Mouse (Mus musculus) retina, postnatal 1 day (tissue): Measurements from ENCODE around the gene Tcf12.
A peak's percentile ranks its signal among the peaks of the same experiment; 100 is the strongest.

Experiments used
- DNase-seq: peaks from one replicate; pipeline ENCODE4 v3.0.0-alpha.2; 2012

Gene Tcf12

GRCm38 (mm10) chr9:71895931-71896724 is 215.5 kb downstream of the Tcf12 start:
- DNase-seq, result peak; percentile 80

- no peak for DNase-seq
Measured at GRCm38 (mm10) chr9:71895291-71895690, 216.4 kb downstream of the Tcf12 start.

GRCm38 (mm10) chr9:71894943-71895286 is 216.8 kb downstream of the Tcf12 start:
- no peak for DNase-seq

DNA sequence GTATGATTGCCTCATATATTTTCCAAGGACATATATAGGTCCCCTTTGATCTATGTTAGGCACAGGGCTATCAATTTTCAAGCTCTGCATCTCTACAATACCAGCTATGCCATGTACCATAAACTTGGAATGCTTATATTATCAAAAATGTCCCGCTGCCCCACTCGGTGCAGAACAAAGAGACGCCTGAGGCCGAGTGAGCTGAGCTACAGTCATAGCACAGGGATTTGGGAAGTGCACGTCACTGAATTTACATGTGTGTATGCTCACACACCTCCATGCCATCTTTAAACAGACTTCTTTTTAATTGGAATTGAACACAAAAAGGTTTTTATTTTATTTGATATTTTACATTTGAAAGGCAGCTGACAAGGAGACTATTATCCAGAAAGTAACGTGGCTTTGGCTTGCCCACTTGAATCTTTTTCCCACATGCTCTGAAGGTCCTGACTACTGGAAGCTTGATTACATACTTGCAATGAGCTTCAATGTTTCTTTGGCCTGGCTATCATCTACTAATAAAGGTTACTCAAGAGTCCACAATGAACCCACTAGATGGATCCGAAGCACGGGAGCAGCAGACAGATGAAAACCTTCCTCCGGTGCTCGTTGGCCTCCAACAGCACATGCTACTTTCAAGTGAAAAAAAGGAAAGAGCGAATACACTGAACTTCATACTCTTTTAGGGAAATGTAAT is 217.3 kb downstream of the Tcf12 start:
- no peak for DNase-seq

DNA sequence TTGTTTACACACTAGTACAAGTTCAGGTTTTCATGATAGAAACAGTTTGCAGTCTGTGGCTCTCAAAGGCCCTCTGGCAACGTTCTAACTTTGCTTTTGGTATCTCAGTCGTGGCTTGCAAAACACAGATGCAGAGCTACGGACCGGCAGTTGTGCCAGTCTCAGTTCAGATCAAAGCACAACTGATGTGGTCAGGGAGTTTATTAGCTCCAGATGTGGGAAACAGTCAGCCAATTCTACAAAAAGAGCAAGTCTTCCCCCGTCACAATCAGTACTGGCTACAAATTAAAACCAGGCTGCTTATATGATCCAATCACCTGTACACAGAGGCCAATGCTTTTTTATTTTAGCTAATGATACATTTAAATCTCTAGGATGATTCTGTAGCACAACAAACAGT is 223.2 kb downstream of the Tcf12 start:
- DNase-seq, result no peak

- DNase-seq, result peak; percentile 63
Measured at GRCm38 (mm10) chr9:71880629-71881028, 231.0 kb downstream of the Tcf12 start.

DNA sequence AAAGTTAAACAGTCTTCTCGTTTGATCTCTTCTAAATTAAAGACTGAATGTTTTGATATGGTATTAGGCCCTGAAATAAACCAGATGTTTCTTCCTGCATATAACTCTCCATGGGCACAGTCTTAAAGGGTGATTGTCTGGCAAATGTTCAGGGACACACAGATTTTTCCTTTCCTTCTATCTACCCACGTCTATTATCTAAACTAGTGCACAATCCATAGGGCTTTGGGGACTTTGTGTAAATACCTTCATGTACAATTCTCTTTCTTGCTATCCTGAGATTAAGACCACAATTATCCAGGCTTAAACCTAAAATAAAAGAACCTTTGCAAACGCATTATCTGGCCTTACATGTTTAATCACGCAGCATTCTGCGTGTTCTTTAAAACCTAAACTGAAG is 231.7 kb downstream of the Tcf12 start:
- DNase-seq, result peak; percentile 23

GRCm38 (mm10) chr9:71879415-71879814 is 232.3 kb downstream of the Tcf12 start:
- DNase-seq, result peak; percentile 74

DNA sequence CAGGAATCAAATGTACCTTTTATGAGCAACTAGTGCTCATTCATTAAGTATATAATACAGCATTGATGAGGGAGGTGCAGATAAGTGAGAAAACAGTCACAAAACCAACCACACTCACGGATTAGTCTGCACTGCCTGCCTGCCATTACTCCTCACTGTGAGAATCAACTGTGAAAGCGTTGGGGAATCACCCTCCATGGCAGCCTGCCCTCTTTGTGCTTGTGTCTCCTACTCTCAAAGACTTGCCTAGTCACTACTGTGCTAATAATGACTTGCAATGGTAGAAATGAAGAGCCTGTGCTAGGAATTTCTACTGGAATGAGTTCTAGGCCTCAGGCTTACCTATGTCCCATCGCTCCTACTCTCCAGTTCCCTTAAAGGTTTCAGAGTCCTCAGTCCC is 233.8 kb downstream of the Tcf12 start:
- no peak for DNase-seq

- peak; percentile 23 for DNase-seq
Measured at GRCm38 (mm10) chr9:71874761-71875160, 236.9 kb downstream of the Tcf12 start.

GRCm38 (mm10) chr9:71874035-71874572 is 237.6 kb downstream of the Tcf12 start:
- DNase-seq, result no peak

- no peak for DNase-seq
Measured at GRCm38 (mm10) chr9:71863338-71863737, 248.3 kb downstream of the Tcf12 start.

- DNase-seq, result peak; percentile 24
Measured at GRCm38 (mm10) chr9:71861629-71862028, 250.0 kb downstream of the Tcf12 start.

DNA sequence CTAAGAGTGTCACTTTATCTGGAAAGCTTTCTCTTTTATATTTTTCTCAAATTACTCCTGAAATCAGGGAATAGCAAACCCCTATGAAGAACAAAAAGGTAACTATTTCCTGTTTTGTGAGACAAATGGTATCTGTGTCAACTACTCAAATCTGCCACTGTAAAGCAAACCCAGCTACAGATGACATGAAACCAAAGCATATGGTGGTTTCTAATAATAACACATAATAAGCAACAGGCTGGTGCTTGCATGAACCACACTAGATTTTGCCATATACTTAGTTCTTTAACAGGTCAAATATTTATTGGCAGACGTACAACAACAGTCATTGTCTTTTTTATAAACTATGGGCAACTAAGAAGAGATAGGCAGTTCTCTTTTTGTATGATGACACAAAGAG is 253.7 kb downstream of the Tcf12 start:
- no peak for DNase-seq

DNA sequence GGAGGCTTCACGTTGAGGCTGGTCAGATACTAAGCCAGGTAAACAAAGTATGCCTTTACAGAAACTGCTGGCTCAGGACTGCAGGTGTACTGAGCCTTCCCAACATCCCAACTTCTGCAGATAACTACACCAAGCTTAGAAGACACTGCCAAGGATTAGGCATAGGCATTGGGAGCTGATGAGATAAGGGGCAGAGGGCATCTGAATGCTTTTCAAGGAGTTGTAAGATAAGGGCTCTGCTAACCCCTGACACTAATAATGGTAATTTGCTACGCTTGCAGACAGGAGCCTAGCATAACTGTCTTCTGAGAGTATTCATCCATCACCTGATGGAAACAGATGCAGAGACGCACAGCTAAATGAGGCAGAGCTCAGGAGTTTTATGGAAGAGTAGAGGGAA is 257.8 kb downstream of the Tcf12 start:
- no peak for DNase-seq

DNA sequence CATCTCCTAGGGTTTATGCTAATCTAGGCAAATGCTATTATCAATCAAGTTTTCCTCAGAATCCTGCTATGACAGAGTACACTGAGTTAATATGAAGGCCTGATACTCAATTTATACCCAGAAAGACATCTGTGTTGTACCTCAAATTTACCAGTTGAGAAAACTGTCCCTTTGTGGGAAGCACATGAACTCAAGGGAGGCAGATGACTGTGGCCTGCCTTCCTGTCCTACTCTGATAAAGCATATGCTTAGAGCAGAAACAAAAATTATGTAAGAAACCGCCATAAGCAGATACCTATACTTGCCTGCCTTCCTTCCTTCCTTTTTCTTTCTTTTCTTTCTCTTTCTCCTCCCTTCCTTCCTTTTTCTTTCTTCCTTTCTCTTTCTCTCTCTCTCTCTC is 261.4 kb downstream of the Tcf12 start:
- DNase-seq, result no peak

DNA sequence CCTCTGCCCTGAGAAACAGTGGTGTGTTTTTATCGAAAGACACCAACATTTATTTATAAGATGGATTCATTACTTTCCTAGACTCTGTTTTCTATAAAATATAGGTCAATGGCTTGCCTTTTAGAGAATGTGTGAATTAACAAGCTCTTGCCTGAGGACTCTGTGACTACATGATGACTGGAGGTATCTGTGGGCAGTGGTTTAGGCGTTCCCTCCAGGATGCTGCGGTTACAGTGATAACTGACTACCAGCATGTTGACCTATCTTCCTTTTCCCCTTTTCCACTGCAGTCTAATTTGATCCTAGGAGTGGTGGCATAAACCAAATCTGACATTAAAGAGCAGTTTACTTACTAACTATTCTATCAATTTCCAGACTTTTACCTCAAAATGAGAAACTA is 263.3 kb downstream of the Tcf12 start:
- DNase-seq, result no peak

GRCm38 (mm10) chr9:71847921-71848320 is 263.8 kb downstream of the Tcf12 start:
- DNase-seq, result no peak

DNA sequence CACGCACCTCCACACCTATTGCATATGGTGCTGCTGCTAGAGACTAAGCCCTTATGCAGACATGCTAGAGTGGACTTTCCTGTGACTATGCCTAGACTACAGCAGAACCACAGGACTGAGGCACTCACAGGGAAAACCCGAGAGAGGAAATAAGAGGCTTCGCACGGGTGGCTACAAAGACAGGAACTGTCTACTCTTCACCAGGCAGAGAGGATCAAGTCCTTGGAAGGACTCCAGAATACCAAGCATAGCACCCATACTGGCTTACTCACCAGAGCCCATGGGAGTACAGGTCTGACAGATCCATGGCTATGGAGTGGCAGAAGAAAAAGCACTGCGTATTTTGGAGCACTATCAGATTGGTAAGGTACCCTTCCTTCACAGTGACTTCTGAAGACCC is 269.8 kb downstream of the Tcf12 start:
- DNase-seq, result no peak

- peak; percentile 24 for DNase-seq
Measured at GRCm38 (mm10) chr9:71837366-71837765, 274.3 kb downstream of the Tcf12 start.

- DNase-seq, result no peak
Measured at GRCm38 (mm10) chr9:71836366-71836765, 275.3 kb downstream of the Tcf12 start.

GRCm38 (mm10) chr9:71835203-71835815 is 276.4 kb downstream of the Tcf12 start:
- DNase-seq, result peak; percentile 15

DNA sequence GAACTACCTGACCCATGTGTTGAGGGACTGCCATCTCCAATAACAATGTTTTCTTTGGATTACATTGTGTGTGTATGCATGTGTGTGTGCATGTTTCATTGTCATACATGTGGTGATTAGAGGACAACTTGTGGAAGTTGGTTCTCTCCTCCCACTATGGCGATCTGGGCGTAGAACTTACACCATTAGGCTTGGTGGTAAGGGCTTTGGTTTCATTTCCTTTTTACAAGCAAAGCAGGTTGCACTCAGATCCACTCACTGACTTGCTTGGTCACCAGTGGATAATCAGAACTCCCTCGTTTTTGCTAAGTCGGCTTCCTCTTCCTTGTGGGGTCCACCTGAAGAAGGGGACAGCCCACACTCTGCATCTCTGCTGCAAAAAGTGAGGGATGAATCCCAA is 277.0 kb downstream of the Tcf12 start:
- no peak for DNase-seq
